Mouse (Mus musculus) thymus, adult 2 months (tissue): ENCODE results near the gene D430042O09Rik.

ENCODE experiments used
- CTCF ChIP-seq: fragments of 200-500 bp; IDR thresholded peaks from 2 replicates; pipeline ENCODE4 v1.5.1; 2012; ENCODE audit warnings: mild to moderate bottlenecking, control low read depth, low read length, moderate library complexity, borderline replicate concordance; ENCODE audit not compliant: control insufficient read depth, poor library complexity, insufficient read depth; ENCODE audit errors: extremely low read depth
- POLR2A ChIP-seq: fragments of 200-500 bp; IDR thresholded peaks from 2 replicates; pipeline ENCODE4 v1.6.1; 2012; ENCODE audit warnings: mild to moderate bottlenecking, low read length, control low read depth, moderate library complexity; ENCODE audit not compliant: control insufficient read depth, poor library complexity, insufficient read depth; ENCODE audit errors: extremely low read depth

GRCm38 (mm10) chr7:125740521-125740920, 32.8 kb downstream of the D430042O09Rik start:
- TF ChIP-seq CTCF = no peak
- no peak for TF ChIP-seq POLR2A
